Mouse (Mus musculus): ENCODE measurements at regions not wholly inside any gene's neighbourhood (a gene's known extent, or its start where the extent isn't known, plus 50 kb on each side); places are given as distances from the start of the nearest gene placed in this dataset.
A peak's percentile ranks its signal among the peaks of the same experiment; 100 is the strongest.

DNA sequence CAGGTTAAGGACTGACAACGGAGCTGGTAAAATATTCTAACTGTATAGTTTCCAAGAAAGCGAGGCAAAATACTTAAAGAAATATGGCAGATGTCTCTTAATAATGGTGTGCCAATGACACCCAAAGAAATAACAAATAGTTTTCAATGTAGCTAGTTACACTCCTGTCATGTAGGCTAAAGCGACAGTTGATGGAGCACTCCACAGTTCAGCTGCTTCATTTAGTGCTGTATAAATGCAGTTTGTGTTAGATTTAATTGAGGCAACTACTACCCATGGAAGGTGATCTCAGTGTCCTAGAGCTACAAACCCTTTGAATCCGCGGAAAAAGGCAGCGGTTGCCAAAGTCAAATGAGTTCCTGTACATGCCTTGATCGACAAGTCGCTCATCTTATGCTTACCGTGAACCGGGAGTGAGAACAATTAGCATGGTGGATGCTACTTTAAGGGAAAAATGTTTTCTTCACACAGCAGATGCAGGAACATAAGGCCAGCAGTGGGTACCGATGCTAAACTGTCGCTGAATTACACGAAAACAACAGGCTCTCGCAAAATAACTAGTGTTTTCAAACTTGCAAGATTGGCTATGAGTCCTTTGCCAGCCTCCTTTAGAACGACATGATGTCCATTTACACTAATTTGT is 961.4 kb downstream of the Mat2b start:
- no peak; the same call in 1 of the 2 replicates for ATAC-seq (ENCODE audit: low TSS enrichment)

DNA sequence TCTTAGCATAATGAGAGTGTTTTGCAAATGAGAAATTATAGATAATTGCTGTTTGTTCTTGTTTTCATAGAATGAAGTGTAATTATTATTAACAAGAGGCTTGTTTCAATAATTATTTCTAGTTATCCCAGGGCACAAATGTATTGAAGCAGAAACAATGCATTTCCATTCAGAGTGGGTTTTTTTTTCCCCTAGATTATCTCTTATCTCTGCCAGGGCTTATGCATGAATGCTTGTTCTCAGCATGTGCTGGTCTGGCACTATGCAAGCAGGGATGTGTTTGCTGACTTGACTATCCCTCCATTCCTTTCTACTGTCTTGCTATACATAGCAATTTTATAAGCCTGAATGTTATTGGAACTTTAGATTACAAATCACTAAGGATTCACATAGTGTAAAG is 971.4 kb downstream of the Mat2b start:
- ATAC-seq (ENCODE audit: low TSS enrichment) = no peak

DNA sequence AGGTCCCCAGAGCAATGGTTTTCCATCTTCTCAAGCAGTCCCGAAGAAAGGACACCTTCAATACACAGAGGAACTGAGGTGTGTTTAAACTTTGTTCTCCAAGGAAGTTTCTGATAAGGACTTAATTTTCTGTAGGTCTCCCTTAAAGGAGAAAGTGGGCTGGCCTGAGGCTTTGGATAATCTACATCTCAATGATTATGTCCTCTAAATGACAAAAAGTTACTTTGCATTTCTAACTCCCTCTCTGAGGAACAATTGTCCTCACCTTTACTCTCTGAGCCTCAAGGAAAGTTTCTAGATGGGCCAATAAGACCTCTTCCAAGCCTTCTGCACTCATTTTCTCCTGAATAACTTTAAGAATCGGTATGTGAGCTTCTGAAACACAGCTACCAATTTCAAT is 1016.5 kb downstream of the Mat2b start:
- no peak for ATAC-seq (ENCODE audit: low TSS enrichment)

DNA sequence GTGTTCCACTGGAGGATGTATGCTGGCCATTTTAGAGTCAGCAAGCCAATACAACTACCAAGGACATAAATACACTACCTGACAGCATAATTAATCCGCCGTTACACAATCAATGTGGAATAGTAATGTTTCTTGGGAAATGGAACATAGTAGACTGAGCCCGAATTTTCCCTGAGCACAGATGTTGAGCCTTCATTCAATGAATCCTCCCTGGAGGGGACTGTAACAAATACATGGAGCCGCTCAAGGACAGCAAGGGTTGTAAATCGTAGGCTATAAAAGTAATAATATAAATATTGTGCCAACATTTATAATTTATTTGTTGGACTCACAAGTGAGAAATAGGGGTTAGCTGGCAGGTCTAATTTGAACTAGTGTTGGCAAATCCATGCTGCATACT is 1041.4 kb downstream of the Mat2b start:
- no peak for ATAC-seq (ENCODE audit: low TSS enrichment)

DNA sequence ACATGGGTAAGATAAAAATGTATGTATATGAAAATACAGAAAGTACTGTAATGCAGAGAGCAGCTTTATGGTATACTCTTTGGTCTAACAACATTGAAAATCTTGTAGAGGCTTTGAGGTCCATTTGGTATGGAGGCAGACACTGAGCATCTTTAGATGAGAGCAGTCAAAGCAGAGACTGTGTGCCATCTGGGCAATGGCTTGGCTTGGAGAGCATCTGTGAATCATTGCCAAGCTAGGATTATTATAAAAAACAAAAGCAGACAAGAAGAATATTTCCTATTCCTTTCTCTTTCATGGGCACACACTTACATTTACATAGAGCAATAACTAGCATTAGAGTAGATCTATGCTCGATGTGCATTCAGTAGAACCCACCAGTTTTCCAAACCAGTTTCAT is 1075.6 kb downstream of the Mat2b start:
- no peak for ATAC-seq (ENCODE audit: low TSS enrichment)

DNA sequence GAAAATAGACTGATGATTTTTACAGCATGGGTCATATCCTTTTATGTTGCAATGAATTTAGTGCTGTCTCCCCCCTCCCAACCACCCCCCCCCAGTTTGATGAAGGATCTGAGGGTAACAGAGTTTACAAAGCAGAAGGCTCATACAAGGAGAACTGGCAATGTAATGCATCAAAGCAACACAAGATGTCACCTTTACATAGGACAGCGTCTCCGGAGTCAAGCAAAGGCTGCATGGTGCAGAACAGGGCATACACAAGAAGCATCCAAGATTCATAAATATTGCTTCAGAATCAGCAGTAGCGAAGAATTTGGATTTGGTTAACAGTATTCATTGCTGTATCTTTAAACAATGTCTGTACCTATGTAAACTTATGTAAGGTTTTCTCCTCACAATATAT is 1079.2 kb downstream of the Mat2b start:
- ATAC-seq (ENCODE audit: low TSS enrichment) = peak; percentile 81

DNA sequence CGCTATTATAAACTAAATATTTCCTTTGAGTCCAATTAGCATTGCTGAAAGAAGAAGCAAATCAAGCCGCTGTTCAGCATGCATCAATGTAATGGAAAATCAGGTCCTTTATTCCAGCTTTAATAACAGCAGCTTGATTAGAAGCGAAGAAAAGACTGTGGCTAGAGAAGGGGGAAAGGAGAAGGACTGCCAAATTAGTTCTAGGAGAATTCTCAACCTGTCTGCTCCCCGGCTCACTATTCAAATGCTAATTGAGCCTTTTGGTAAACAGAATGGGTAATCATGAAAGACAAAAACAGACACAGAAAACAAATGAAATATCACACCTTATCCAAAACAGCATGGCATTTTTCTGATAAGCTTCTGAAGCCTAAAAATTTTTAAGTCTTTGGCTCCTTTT is 1098.5 kb downstream of the Mat2b start:
- ATAC-seq (ENCODE audit: low TSS enrichment) = no peak; the same call in 1 of the 2 replicates

DNA sequence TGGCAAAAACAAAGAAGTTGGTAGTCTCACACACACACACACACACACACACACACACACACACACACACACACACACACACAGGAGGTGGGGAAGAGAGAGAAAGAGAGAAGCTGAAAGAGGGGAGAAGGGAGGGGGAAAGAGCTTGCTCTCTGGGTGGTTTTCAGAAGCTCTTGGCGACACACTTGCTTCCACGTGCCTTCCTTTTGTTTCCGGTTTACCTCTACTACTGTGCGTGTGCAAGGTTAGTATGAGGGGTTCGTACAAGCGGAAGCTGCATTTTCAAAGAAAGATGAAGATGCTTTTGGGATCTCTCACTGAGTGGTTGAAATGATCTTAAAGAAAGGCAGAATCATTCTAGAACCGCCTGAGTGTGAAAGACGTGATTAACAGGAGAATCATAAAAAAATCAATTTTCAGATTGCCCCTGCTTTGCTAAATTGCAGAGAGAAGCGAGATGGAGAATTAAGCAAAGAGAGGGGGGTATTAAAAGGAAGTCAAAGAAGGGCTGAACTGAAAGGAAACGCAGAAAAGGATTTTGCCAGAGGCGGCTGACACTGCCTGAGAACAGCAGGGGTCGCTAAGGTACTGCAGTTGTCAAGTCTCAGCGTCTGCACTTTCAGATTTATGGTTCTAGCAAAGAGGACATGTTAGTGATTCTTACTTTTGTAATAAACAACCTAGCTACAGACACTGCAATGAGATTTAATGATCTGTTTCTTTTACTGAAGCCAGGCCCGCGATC is 1106.2 kb downstream of the Mat2b start:
- ATAC-seq (ENCODE audit: low TSS enrichment) = peak; percentile 99

DNA sequence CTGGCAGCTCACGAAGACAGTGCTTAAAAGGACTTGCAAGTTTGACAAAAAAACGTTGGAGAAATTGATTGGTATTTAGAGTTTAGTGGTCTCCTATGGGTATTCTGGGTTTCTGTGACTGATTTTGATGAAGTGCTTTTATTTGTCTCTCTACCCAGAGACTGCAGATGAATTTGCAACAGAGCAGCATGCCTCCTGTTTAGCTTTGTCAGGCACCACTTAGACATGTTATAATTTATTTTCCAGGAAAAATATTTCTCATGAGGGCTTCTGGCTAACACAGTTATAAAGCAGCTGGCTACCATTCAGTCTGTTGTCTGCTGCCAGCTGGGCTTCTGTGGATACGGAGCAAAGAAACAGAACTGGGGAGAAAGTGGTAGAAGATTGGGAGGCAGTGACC is 1136.7 kb downstream of the Mat2b start:
- no peak for ATAC-seq (ENCODE audit: low TSS enrichment)

DNA sequence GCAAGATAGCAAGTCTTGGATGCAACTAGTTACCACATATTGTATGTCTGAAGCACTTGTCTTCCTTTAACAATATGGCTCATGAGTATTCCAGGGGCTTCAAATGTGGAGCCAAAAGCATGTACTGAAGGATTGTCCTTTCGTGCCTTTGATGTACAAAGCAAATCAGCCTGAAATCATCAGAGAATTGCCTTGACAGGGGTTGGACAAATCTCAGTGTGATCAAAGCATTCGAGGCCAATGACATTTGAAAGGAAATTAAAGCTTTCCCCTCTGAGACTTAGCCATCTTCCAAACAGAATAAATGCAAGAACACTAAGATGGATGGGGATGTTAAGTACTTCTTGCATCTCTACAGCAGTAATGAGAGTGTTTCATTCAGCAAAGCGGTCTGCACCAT is 1144.9 kb downstream of the Mat2b start:
- ATAC-seq (ENCODE audit: low TSS enrichment) = no peak

DNA sequence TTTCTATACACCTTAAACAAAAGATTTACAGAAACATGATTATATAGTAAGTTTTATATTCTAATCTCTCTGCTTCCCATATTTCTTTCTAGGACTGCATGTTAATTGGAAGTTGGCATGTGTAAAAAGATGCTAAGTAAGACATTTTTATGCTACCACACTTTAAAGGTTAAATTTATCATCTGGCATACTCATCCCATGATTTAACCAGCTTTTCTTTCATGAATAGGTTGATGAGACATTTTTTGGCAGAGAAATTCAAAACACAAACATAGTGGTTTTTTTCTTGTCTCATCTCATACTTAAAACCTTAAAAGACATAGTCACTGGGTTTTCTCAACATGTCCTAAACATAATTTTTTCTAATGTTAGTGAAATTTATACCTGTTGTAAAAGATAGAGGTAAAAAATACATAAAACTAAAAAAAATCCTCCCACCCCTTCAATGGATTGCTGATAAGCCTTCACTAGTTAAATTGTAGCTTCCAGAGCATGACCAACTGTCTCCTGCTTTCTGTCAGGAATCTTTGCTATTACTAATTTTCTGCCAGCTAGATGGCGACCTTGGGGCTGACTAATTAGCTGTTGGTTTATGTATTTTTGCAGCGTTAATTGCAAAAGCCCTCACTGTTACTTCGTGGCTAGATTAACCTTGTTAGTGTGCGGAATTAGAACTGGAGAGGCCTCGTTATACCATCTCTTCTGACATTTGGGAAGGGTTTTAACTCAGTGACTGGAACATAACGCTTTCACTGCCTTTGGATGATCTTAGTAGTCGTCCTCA is 1169.9 kb downstream of the Mat2b start:
- no peak for ATAC-seq (ENCODE audit: low TSS enrichment)

DNA sequence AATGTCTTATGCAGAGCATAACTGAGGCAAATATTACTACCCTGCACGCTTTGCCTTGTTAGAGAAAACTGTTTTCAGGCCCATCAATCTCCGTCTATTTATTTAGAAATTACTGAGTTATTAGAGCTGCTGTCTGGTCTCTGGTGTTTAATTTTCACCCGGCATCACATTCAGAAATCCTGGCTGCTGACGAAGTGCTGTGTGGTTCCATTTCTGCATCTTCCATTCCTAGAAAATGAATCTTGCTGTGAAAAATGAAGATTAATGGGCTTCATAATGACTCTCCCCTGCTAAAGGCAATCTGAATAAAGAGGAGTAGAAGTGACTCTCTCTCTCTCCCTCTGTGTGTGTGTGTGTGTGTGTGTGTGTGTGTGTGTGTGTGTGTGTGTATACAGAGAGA is 1199.8 kb downstream of the Mat2b start:
- ATAC-seq (ENCODE audit: low TSS enrichment) = no peak

DNA sequence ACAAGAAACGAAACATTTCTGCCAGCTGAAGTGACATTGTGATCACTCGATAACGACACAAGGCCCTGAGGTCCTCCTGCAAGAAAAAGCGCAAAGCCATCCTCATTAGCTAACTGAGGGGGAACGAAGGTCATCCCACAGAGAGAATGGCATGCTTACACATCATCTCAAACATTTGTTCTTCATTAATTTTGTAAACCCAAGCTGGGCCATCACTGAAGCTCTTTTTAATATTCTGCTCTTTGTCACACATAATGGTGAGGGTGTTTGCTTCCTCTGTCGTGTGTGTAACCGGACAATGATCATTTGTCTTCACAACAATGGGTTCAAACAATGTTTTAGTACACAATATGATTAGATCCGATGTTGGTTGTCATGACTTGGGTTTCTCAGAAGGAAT is 1217.9 kb downstream of the Mat2b start:
- ATAC-seq (ENCODE audit: low TSS enrichment) = peak; percentile 57

DNA sequence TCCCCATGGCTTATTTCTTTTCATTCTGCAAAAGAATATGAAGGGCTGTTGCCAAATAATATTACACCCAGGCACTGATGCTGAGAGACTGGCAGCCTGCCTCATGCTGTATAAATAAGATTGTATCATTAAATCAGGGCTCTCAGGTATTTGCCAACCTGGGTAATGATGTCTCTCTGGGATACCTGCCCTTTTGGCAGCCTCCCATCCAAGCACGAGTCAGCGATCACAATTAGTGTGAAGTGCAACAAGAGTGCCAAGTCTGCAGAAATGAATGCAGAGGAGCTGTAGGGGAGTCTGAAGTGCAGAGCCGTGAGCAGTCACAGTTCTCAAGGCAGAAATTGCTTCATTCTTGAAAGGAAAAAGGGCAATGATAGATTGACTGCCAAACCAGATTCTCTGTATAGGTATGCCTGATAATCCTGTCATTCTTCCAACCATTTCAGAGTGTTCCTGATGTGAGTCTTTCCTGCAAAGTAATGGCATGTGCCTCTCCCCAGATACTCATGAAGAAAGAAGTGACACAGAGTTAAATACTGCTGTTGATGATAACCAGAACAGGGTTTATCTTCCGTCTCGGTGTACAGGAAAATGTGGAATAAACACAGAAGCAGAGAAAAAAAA is 1241.6 kb downstream of the Mat2b start:
- no peak for ATAC-seq (ENCODE audit: low TSS enrichment)

DNA sequence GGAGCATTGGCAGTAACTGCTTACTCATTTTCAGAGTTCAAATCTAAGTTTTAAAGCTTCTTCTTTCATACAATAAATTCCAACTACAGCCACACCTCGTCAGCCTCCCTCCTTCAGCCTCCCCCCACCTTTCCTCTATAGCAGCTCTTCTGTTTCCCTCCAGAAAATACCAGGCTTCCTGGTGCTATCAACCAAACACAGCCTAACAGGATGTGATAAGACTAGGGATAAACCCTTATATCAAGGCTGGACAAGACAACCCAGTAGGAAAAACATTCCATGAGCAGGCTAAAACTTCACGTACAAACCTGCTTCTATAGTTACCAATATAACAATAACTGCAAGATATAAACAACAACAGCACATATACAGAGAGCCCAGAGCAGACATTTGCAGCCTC is 1248.6 kb downstream of the Mat2b start:
- ATAC-seq (ENCODE audit: low TSS enrichment) = no peak

DNA sequence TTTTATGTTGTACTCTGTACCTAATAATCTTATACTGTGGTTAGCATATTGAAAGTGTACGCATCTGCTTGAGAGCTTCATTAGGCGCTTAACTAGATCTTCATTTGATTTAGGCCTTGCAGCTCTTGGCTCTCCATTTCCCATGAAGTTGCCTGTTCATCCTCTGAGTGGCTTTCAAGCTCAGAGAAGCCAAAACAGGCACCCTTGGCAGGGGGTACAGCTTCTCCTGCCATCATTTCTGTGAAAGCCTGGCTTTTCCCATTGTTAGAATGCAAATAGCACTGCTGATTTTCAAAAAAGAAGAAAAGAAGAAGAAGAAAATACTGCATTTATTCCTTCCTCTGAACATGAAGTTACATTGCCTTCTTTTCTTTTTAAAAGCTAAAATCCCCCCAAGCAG is 1283.3 kb downstream of the Mat2b start:
- ATAC-seq (ENCODE audit: low TSS enrichment) = no peak

DNA sequence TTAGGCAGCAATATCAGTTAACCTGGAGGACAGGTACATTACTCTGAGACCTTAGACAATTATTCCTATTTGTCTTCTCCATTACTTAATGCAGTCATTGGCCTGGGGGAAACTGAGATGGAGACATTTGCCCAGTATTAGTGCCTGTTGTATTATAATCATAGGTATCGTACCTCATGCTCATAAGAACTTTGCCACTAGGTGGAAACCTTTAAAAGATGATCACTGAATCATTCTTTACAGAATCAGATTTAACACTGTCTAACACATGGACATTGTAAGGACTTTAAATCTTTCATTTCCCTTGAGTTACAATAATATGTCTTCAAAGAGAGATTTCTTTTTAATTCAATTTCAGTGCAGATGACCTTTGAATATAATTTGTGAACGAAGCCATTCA is 1283.8 kb downstream of the Mat2b start:
- no peak for ATAC-seq (ENCODE audit: low TSS enrichment)

DNA sequence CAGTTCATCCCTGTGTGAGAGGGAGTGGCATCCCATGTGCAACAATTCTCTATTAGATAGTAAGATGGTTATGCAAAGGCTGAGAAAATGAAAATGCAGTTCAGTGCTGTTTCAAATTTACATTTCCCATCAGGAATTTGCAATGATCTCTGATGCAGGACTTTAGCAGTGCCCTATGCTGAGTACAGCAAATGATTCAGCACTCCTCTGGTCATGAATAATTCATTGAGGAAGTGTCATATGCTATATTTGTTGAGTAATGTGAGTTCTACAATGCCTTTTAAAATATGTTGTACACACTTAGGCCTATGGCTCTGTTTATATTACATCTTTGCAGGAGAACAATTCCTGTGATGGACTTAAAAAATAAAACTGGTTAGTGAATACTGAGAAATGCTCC is 1330.2 kb downstream of the Mat2b start:
- ATAC-seq (ENCODE audit: low TSS enrichment) = peak; percentile 97

DNA sequence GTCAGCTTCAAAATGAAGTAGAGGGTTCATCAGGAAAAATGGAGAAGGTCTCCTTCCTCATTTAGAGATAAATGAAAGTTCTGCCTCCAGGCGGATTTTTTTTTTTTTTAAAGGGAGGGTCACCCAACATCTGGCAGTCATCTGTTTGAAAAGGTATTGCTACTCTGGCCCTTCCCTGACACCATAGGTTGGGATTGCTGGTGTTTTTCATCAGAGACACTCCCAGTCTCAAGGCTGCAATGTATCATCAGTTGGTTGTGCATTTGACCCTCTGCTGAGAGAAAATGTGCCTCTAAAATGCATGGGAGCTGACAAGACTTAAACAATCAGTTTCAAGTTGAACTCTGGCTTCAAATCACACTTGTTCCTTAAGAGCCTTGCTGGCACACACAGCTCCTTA is 1344.4 kb downstream of the Mat2b start:
- ATAC-seq (ENCODE audit: low TSS enrichment) = no peak

All from frontal cortex, adult (tissue).